Mouse (Mus musculus) erythroblast, adult 5-6 weeks (primary cell): ENCODE data around the gene Ccdc184. TPM values are rescaled to one million over a fixed set of nuclear protein-coding genes. Genes with fewer than 3 reads are reported as not detected.
A peak's percentile ranks its signal among the peaks of the same experiment; 100 is the strongest.

Source experiments
- ATAC-seq: replicated peaks from 2 replicates; pipeline ENCODE4 v1.8.0; 2016; ENCODE audit warnings: moderate number of reproducible peaks, mild to moderate bottlenecking, moderate TSS enrichment, inconsistent platforms; ENCODE audit not compliant: poor library complexity, low FRiP score, severe bottlenecking
- total RNA-seq, 2 experiments: library from RNA; stranded (forward) in 1 of 2; stranded (reverse) in 1 of 2; fragments of 150-400 nt in 1 of 2; fragments of 200-764, 138-1000 nt in 1 of 2; gene quantifications; 2 replicates each; pipeline versions ENCODE4 v1.2.3 to v1.2.4; 2015 to 2017; ENCODE audit warnings: low replicate concordance in 2 of 2

The Ccdc184 gene
- not detected in 2 replicates for total RNA-seq (2015; ENCODE audit: low replicate concordance)
- total RNA-seq (2017; ENCODE audit: low replicate concordance): not detected in 2 replicates

GRCm38 (mm10) chr15:98166963-98167644, at the start of gene Ccdc184:
TSS of gene Ccdc184 (plus strand) at chr15:98167158.
- ATAC-seq: no peak

DNA sequence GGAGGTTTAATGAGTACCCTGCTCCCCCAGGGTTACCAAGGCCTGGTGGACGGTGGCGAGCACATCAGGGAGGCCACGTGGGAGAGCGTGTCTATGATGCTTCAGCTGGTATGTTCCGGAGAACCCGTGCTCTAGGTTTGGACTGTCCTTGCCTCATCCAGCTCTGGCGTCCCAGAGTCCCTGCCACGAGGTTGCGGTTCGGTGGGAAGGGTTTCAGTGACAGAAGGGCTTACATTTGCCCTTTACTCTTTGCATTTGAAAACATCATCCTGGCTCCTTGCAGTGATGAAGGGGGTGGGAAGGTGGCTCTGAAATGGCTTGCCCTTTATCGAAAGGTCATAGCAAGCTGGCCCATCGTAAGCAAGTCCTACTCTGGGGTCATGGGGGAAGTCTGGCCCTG, 47.6 kb upstream of the Ccdc184 start:
- no peak for ATAC-seq

GRCm38 (mm10) chr15:98120831-98121230, 46.1 kb upstream of the Ccdc184 start:
- ATAC-seq: no peak

GRCm38 (mm10) chr15:98131001-98131400, 36.0 kb upstream of the Ccdc184 start:
- ATAC-seq: no peak

DNA sequence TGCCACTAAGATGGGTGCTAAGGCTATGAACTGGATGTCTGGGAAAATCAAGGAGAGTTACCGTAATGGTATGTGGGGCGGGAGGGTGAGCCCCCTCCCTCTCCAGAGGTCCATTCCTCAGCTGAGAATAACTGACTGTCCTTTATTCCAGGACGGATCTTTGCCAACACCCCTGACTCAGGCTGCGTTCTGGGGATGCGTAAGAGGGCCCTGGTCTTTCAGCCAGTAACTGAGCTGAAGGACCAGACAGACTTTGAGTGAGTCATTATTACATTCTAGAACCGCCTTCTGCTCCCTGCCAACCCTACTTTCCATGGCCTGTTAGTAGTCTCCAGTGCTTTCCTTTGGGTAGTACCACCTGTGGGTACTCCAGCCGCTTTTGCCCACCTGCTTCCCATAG, 35.5 kb upstream of the Ccdc184 start:
- no peak for ATAC-seq

DNA sequence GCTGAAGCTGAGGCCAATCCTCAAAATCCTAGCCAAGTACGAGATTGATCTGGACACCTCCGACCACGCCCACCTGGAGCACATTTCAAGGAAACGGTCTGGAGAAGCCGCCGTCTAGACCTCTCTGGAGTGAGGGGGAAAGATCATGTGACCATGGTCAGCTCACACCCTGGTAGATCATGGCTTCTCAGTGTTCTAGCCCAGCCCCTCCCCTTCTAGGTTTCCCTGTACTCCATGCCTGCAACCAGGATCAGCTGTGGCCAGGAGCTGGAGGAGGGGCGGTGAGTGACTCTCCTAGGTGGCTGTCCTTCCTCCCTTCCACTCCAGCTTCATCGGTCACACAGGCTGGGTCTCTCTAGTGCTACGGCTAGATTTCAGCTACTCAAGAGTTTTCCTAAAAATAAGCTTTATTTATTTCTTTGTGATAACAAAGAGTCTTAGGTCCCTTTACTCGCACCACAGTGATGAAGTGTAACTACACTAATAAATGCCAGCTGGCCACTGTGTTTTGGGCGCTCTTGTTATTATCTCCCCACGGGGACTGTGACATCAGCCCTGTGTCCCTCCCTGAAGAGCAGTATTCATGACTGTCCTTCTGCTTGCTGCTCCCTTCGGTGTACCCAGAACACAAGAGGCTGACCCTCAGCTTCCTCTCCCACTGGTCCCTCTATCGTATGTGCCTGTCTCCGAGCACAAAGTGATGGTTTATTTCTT, 34.9 kb upstream of the Ccdc184 start:
- ATAC-seq: no peak

GRCm38 (mm10) chr15:98133471-98133870, 33.5 kb upstream of the Ccdc184 start:
- no peak for ATAC-seq

DNA sequence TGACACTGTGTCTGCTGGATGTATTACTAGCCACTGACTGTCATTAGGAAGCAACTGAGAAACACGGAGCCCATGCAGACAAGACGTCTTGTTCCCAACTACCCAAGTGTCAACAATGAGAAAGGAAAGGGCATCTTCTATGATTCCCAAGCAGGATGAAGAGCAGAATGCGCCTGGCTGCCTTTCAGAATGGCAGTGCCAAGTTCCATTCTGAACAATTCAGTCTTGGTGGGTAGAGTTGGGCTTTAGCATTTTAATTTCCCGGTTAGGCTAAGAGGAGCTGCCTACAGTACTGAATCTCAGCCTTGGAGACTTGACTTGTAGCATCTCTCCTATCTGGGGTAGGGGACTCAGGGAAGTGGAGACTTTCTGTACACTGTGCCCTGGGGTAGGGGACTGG, 32.9 kb upstream of the Ccdc184 start:
- ATAC-seq: no peak

DNA sequence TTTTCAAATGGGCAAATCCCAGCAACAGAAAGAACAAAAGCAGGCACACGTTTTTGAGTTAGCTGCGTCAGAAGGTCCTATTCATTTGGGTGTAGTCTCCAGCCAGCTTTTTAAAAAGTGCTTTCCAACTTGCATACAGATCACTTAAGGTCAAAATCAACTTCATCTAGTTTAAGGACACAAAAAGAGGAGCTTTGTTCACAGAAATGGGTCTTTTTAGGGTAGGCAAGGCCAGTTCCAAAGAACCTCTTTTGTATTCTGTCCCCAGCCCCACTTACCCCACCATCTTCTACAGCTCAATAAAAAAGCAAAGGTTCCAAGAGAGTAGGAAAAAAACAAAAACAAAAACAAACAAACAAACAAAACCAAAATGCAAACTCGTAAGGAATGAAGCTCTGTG, 32.3 kb upstream of the Ccdc184 start:
- no peak for ATAC-seq

GRCm38 (mm10) chr15:98135671-98136070, 31.3 kb upstream of the Ccdc184 start:
- ATAC-seq: no peak

DNA sequence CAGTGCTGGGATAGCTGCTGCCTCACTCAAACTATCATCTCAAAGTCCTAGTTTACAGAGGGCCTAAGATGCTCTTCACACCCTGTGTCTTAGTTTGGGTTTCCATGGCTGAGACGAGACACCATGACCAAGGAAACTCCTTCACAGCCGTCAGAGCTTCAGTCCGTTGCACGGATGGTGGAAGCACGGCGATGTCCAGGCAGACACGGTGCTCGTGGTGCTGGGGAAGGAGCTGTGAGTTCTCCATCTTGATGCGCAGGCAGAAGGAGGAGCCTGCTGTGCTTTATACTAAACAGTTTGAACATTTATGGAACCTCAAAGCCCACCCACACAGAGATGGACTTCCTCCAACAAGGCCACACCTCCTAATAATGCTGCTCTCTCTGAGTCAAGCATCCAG, 30.1 kb upstream of the Ccdc184 start:
- no peak for ATAC-seq

GRCm38 (mm10) chr15:98139763-98140162, 27.2 kb upstream of the Ccdc184 start:
- ATAC-seq: no peak

- no peak for ATAC-seq
Measured at GRCm38 (mm10) chr15:98140809-98141208, 26.1 kb upstream of the Ccdc184 start.

DNA sequence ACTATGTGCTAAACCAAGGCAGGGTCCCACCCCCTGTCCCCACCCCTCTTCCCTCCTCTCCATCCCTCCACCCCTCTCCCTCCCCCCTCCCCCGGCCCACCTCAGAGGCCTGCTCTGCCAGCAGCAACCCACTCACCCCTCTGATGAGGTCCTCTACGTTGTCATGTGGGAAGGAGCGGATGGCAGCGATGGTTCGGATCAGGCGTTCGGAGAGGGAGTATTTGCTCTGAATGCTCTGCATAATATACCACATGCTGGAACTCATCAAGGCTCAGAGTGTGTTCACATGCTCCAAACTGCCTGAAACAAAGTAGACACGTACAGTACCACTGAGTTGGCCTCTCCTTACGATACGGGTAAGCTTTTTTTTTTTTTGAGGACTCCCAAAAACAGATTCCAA, 24.4 kb upstream of the Ccdc184 start:
- ATAC-seq: no peak

- no peak; the same call in 1 of the 2 replicates for ATAC-seq
Measured at GRCm38 (mm10) chr15:98144861-98145507, 22.0 kb upstream of the Ccdc184 start.

GRCm38 (mm10) chr15:98145559-98146181, 21.3 kb upstream of the Ccdc184 start:
- peak; percentile 99 for ATAC-seq

- ATAC-seq: no peak
Measured at GRCm38 (mm10) chr15:98148356-98148755, 18.6 kb upstream of the Ccdc184 start.

- no peak for ATAC-seq
Measured at GRCm38 (mm10) chr15:98149166-98149602, 17.8 kb upstream of the Ccdc184 start.

- ATAC-seq: no peak
Measured at GRCm38 (mm10) chr15:98152916-98153315, 14.0 kb upstream of the Ccdc184 start.

- peak; percentile 71; the same call in 1 of the 2 replicates for ATAC-seq
Measured at GRCm38 (mm10) chr15:98153625-98154024, 13.3 kb upstream of the Ccdc184 start.
